Mouse (Mus musculus) gastrocnemius, adult 8-10 months (tissue): ENCODE data around the gene Bbox1. TPM values are rescaled to one million over a fixed set of nuclear protein-coding genes. Genes with fewer than 3 reads are reported as not detected.

Source experiments
- DNase-seq, 2 experiments: peaks; one replicate each; pipeline ENCODE4 v3.0.0; 2022; ENCODE audit warnings: low spot score in 2 of 2
- total RNA-seq, 4 experiments: library from RNA; stranded (reverse); gene quantifications; 2 replicates each; pipeline ENCODE4 v1.2.4; 2022

Bbox1 gene
- total RNA-seq, 4 experiments from 2014 or later, result 0.07 to 0.65 (median 0.62) TPM; not detected in 1

- no peak for DNase-seq
Measured at GRCm38 (mm10) chr2:110275424-110275823, 38.9 kb downstream of the Bbox1 start.

- DNase-seq, result peak in 1 of 2 experiments; percentile 19
Measured at GRCm38 (mm10) chr2:110274160-110274559, 40.2 kb downstream of the Bbox1 start.

- DNase-seq, result peak; percentile 34 to 57
Measured at GRCm38 (mm10) chr2:110269281-110269680, 45.1 kb downstream of the Bbox1 start.

- no peak for DNase-seq
Measured at GRCm38 (mm10) chr2:110232252-110232651, 82.1 kb downstream of the Bbox1 start.

GRCm38 (mm10) chr2:110230753-110231152 lies 83.6 kb downstream of the Bbox1 start:
- DNase-seq, result no peak

GRCm38 (mm10) chr2:110229143-110230087 lies 84.9 kb downstream of the Bbox1 start:
- DNase-seq, result no peak

- no peak for DNase-seq
Measured at GRCm38 (mm10) chr2:110226421-110226820, 87.9 kb downstream of the Bbox1 start.

GRCm38 (mm10) chr2:110225969-110226368 lies 88.4 kb downstream of the Bbox1 start:
- no peak for DNase-seq

- no peak for DNase-seq
Measured at GRCm38 (mm10) chr2:110222793-110223192, 91.6 kb downstream of the Bbox1 start.

GRCm38 (mm10) chr2:110220492-110220891 lies 93.9 kb downstream of the Bbox1 start:
- no peak for DNase-seq

GRCm38 (mm10) chr2:110215685-110216058 lies 98.7 kb downstream of the Bbox1 start:
- no peak for DNase-seq

- no peak for DNase-seq
Measured at GRCm38 (mm10) chr2:110214991-110215684, 99.2 kb downstream of the Bbox1 start.

GRCm38 (mm10) chr2:110214278-110214677 lies 100.1 kb downstream of the Bbox1 start:
- peak in 1 of 2 experiments; percentile 20 for DNase-seq

Other genes starting within 250 kb of the Bbox1 start
- gene Fibin, start 48.6 kb upstream of the Bbox1 start, total RNA-seq, result 10 to 100 TPM in 2 of 4 experiments, 1 to 10 TPM in 2; 6.7 to 34.6 (median 9.6) TPM